Mouse (Mus musculus): ENCODE results near the gene Kcnc1.
A peak's percentile ranks its signal among the peaks of the same experiment; 100 is the strongest.

Kcnc1 gene

DNA sequence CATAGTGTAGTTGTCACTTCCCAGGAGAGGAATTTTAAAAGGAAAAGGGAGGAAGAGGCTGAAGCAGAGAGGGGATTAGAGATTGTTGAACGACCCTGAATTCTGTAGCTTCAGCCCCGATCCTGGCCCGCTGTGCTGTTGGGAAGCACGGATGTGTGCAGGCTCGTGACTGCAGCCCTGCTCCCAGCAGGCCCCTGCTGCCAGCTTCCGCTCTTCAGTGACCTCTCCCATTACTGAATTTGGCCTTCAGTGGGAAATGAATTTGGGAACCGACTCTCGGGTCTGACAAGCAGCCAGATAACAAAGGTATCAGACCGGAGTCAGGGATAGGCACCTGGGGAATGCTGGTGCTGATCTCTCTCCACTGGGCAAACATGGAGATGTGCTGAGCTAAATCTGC, 76.8 kb downstream of the Kcnc1 start:
- DNase-seq (ENCODE audit: low spot score) = no peak

GRCm38 (mm10) chr7:46475464-46475863, 79.2 kb downstream of the Kcnc1 start:
- DNase-seq (ENCODE audit: low spot score) = peak; percentile 88

GRCm38 (mm10) chr7:46477456-46477855, 81.2 kb downstream of the Kcnc1 start:
- DNase-seq (ENCODE audit: low spot score) = no peak

- DNase-seq (ENCODE audit: low spot score) = no peak
Observed at GRCm38 (mm10) chr7:46479793-46480192, 83.5 kb downstream of the Kcnc1 start.

DNA sequence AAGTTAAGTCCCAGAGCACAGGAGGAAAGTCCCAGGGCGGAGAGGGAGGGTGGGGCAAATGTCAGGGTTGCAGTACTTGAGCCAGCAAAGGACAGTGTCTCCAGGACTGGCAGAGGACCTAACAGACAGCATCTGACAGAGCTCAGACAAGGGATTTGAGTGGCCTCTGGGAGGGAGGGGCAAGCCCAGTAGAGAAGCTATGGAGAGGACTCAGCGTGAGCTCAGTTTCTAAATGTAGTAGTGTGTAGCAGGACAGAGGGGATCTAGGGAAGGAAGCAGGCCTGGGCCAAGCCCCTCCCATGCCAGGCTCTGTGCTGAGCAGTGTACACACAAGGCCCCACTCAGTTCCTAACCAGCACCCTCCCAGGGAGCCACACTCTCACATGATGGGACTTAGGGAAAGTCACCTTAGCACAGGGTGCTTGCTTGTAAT, 85.8 kb downstream of the Kcnc1 start:
- peak; percentile 13 for DNase-seq (ENCODE audit: low spot score)

DNA sequence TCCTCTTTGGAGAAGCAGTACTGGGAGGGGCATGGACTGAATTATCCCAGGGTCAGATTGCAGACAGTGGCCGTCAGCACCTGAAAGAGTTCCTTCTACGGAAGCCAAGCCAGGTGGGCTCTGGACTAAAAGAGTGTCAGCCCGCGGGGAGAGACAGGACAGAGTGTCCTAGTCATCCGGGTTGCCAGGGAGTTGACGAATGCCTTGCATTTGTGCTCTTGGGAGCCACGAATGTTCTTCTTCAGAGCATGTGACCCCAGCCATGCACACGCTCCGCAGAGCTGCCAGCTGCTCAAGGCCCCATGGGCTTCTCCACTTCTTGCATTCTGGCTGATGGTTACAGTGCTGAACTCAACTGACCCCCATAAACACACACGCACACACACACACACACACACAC, 86.8 kb downstream of the Kcnc1 start:
- DNase-seq (ENCODE audit: low spot score) = no peak

DNA sequence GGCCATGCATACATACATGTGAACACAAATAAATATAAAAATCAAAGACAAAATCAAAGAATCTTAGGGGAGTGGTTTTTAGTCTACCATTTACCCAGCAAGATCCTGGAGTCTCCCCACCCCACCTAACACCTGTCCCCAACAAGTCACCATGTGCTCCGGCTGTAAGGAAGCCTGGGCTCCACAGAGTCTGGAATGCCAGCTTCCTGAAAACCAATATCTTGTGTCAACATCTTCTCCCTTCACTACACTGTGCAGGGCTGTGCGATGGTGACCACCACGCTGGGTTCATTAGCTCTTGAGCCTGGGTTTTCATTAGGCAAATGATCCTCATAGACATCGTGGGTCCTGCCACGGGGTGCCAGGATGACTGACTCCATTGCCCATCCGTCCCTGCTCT, 87.9 kb downstream of the Kcnc1 start:
- no peak for DNase-seq (ENCODE audit: low spot score)

GRCm38 (mm10) chr7:46486761-46487160, 90.5 kb downstream of the Kcnc1 start:
- no peak for DNase-seq (ENCODE audit: low spot score)

DNA sequence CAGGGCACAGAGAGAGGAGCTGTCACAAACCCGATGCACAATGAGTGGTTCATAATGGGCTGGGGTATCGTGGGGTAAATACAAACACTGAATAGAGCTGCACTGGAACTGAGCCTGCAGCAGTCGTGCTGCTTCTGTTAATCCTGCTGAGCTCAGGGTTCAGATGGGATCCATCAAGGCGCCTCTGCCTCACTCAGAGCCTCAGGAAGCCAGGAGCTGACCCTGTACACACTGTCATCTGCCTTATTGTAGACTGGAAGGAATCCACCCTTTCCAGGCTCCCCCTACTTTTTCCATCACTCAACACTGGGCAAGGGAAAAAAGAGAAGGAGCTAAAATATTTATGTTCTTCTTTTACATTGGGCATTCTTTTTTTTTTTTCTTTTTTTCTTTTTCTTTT, 91.1 kb downstream of the Kcnc1 start:
- no peak for DNase-seq (ENCODE audit: low spot score)
